Mouse (Mus musculus): ENCODE data around the gene Cactin. TPM values are rescaled to one million over a fixed set of nuclear protein-coding genes. Genes with fewer than 3 reads are reported as not detected.
A peak's percentile ranks its signal among the peaks of the same experiment; 100 is the strongest.

Cactin gene
- total RNA-seq (2017), result 30.1 and 38.4 TPM in 2 replicates

- peak; percentile 80 for ATAC-seq (ENCODE audit: extremely low read depth, insufficient number of reproducible peaks, low FRiP score, poor library complexity, severe bottlenecking)
Observed at GRCm38 (mm10) chr10:81320550-81321347, at the start of gene Cactin. Cactin (plus strand) TSS chr10:81321103.

- ATAC-seq (ENCODE audit: extremely low read depth, insufficient number of reproducible peaks, low FRiP score, poor library complexity, severe bottlenecking), result no peak
Observed at GRCm38 (mm10) chr10:81272356-81272755, 48.5 kb upstream of the Cactin start.

- ATAC-seq (ENCODE audit: extremely low read depth, insufficient number of reproducible peaks, low FRiP score, poor library complexity, severe bottlenecking), result no peak
Observed at GRCm38 (mm10) chr10:81273842-81274241, 47.1 kb upstream of the Cactin start.

GRCm38 (mm10) chr10:81277676-81278075, 43.2 kb upstream of the Cactin start:
- no peak for ATAC-seq (ENCODE audit: extremely low read depth, insufficient number of reproducible peaks, low FRiP score, poor library complexity, severe bottlenecking)

GRCm38 (mm10) chr10:81279496-81279895, 41.4 kb upstream of the Cactin start:
- ATAC-seq (ENCODE audit: extremely low read depth, insufficient number of reproducible peaks, low FRiP score, poor library complexity, severe bottlenecking), result no peak

- no peak for ATAC-seq (ENCODE audit: extremely low read depth, insufficient number of reproducible peaks, low FRiP score, poor library complexity, severe bottlenecking)
Observed at GRCm38 (mm10) chr10:81284189-81284588, 36.7 kb upstream of the Cactin start.

- no peak for ATAC-seq (ENCODE audit: extremely low read depth, insufficient number of reproducible peaks, low FRiP score, poor library complexity, severe bottlenecking)
Observed at GRCm38 (mm10) chr10:81284719-81285118, 36.2 kb upstream of the Cactin start.

- peak; percentile 72 for ATAC-seq (ENCODE audit: extremely low read depth, insufficient number of reproducible peaks, low FRiP score, poor library complexity, severe bottlenecking)
Observed at GRCm38 (mm10) chr10:81285694-81286450, 35.0 kb upstream of the Cactin start.

GRCm38 (mm10) chr10:81286586-81286985, 34.3 kb upstream of the Cactin start:
- no peak for ATAC-seq (ENCODE audit: extremely low read depth, insufficient number of reproducible peaks, low FRiP score, poor library complexity, severe bottlenecking)

- no peak for ATAC-seq (ENCODE audit: extremely low read depth, insufficient number of reproducible peaks, low FRiP score, poor library complexity, severe bottlenecking)
Observed at GRCm38 (mm10) chr10:81287513-81288157, 33.3 kb upstream of the Cactin start.

- no peak for ATAC-seq (ENCODE audit: extremely low read depth, insufficient number of reproducible peaks, low FRiP score, poor library complexity, severe bottlenecking)
Observed at GRCm38 (mm10) chr10:81288601-81289000, 32.3 kb upstream of the Cactin start.

GRCm38 (mm10) chr10:81289278-81289677, 31.6 kb upstream of the Cactin start:
- peak; percentile 13; the same call in 1 of the 2 replicates for ATAC-seq (ENCODE audit: extremely low read depth, insufficient number of reproducible peaks, low FRiP score, poor library complexity, severe bottlenecking)

GRCm38 (mm10) chr10:81289811-81290210, 31.1 kb upstream of the Cactin start:
- no peak for ATAC-seq (ENCODE audit: extremely low read depth, insufficient number of reproducible peaks, low FRiP score, poor library complexity, severe bottlenecking)

- no peak for ATAC-seq (ENCODE audit: extremely low read depth, insufficient number of reproducible peaks, low FRiP score, poor library complexity, severe bottlenecking)
Observed at GRCm38 (mm10) chr10:81290698-81291460, 30.0 kb upstream of the Cactin start.

GRCm38 (mm10) chr10:81291511-81292104, 29.3 kb upstream of the Cactin start, which contains the start of gene Tjp3:
Tjp3 (minus strand) TSS chr10:81291581.
- no peak for ATAC-seq (ENCODE audit: extremely low read depth, insufficient number of reproducible peaks, low FRiP score, poor library complexity, severe bottlenecking)

- peak; percentile 82 for ATAC-seq (ENCODE audit: extremely low read depth, insufficient number of reproducible peaks, low FRiP score, poor library complexity, severe bottlenecking)
Observed at GRCm38 (mm10) chr10:81292554-81293333, 28.2 kb upstream of the Cactin start, which contains the start of gene Pip5k1c. Pip5k1c (plus strand) TSS chr10:81292963.

- ATAC-seq (ENCODE audit: extremely low read depth, insufficient number of reproducible peaks, low FRiP score, poor library complexity, severe bottlenecking), result no peak
Observed at GRCm38 (mm10) chr10:81293334-81294030, 27.4 kb upstream of the Cactin start.
